Mouse (Mus musculus) adrenal gland, postnatal 10 days (tissue): ENCODE results near the gene Acvr1b. TPM values are rescaled to one million over a fixed set of nuclear protein-coding genes. Genes with fewer than 3 reads are reported as not detected.

ENCODE experiments used
- DNase-seq: peaks from one replicate; pipeline ENCODE4 v3.0.0; 2021; ENCODE audit warnings: mixed read lengths
- total RNA-seq, 2 experiments: library from RNA; stranded (reverse); gene quantifications; 2 replicates each; pipeline ENCODE4 v1.2.3; 2021

Gene Acvr1b
- total RNA-seq, 2 experiments from 2014 or later = 10.8 to 13.4 TPM

DNA sequence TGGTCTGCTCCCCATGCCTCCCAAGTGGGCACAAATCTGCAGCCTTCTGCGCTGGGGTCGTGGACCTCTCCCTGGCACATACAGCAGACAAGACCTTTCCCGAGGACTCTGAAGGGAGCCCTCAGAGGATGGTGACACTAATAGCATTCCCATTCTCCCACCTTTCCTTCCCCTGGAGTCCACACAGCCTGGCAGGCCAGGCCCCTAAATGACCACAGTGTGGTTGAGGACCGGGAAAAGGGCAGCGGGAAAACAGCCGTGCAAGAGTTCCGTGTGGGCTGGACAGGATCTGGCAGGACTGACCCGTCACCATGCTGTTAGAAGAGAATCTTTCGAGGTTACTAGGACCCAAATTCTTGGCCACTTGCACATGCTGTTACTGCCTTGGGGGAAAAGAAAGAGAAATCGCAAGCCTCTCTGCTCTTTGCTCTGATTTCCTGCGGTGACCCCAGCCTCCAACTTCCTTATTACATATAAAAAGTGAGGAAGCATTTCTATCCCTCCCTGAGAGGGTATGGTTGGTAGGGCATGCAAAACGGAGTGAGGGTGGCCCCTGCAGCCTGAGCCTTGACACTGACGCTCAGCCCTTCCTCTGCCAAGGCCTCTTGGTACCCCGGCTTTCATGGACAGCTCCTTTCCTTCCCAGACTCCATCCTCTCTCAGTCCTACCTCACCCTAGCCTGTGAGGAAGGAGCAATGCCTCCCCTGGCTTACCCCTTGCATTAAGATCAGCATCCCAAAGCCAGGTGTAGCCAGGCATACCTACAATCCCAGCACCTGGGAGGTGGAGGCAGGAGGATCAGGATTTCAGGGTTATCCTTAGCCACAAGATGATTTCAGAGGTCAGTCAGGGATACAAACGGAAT, 27.5 kb upstream of the Acvr1b start:
- no peak for DNase-seq

GRCm38 (mm10) chr15:101147115-101147909, 26.6 kb upstream of the Acvr1b start:
- DNase-seq = no peak

DNA sequence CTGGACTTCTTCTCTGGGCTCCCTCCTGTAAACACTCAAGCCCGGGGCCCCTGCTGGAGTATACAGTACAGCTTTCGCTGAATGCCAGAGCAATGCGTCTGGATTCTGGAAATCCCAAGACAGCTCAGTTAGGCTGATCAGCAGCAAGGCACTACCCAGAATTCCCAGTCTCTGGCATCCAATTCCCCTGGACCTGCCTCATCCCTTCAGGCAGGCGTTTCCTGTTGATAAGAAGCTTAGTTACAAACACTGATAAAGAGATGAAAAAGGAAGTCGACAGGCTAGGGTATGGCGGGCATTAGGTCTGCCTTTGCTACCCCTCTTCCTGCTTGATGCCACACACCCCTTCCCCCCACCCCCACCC, 26.0 kb upstream of the Acvr1b start:
- no peak for DNase-seq

GRCm38 (mm10) chr15:101148604-101149003, 25.3 kb upstream of the Acvr1b start:
- no peak for DNase-seq

GRCm38 (mm10) chr15:101151409-101152261, 22.2 kb upstream of the Acvr1b start:
- no peak for DNase-seq

DNA sequence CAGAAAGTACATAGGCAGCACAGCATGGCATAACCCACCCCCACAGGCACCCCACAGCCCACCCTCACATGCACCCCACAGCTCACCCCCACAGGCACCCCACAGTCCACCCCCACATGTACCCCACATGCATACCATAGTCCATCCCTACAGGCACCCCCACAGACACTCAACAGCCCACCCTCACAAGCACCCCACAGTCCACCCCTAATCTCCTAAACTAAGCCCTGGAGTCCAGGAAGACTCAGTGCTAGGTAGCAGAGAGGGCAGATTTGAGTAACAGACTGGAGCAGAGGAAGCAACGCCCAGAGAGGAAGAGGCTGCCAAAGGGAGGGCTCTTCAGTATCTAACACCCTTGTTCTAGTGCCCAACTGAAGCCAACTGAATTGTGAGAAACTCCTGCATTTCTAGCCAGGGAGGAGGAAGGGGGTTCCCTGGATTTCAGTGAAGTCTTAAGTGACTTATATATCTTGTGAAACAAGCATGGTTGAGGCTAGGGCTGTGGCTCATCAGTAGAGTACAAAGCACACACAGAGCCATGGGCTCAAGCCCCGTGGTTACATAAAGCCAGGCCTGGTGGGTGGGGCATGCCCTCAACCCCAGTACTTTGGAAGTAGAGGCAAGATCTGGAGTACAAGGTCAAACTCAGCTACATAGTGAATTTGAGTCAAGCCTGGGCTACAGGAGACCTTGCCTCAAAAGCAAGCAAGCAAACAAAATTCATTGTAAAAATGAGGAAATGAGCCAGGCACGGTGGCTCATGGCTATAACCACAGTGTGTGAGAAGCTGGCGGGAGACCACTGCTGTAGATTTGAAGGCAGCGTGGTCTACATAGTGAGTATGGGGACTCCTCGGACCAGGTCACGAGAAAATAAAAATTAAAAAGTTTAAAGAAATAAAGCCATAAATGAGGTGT, 18.9 kb upstream of the Acvr1b start:
- no peak for DNase-seq

DNA sequence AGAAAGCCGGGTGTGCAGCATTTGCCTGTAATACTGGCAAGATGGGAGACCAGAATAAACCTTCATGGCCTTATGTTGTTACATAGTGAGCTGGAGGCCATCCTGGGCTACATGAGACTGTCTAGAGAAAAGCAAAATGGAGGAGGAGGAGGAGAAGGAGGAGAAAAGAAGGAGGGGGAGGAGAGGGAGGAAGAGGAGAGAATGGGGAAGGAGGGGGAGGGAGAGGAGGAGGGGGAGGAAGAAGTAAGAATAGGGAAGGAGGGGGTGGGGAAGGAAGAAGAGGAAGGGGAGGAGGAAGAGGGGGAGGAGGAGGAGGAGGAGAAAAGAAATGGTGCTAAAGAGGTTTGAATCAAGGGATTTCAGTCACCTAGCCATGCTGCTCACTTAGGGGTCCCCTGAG, 13.7 kb upstream of the Acvr1b start:
- DNase-seq = no peak

GRCm38 (mm10) chr15:101160591-101160990, 13.3 kb upstream of the Acvr1b start:
- no peak for DNase-seq

GRCm38 (mm10) chr15:101161534-101161933, 12.3 kb upstream of the Acvr1b start:
- no peak for DNase-seq

DNA sequence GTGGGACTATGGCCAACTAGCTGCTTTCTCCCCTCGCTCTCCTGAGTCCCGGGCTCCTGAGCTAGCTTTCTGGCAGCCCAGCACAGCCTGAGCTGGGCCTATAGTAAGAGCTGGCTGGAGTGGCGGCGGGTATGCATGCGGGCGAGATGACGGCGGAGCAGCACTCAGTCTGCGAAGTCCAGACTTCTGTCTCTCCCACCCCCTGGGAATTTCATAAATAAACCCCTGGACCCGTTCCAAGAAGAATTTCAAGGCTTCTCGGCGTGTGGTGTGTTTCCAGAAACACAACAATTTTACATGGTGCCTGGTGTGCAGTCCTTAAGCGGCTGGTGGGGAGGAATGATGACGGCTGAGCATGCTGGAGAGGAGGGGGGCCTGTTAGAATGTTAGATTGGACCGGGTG, 10.8 kb upstream of the Acvr1b start:
- peak; percentile 60 for DNase-seq

- peak; percentile 51 for DNase-seq
These were observed 10.0 kb upstream of the Acvr1b start for GRCm38 (mm10) chr15:101163854-101164253.

- no peak for DNase-seq
These were observed 9.6 kb upstream of the Acvr1b start for GRCm38 (mm10) chr15:101164291-101164690.

- DNase-seq = no peak
These were observed 8.0 kb upstream of the Acvr1b start for GRCm38 (mm10) chr15:101165658-101166437.

DNA sequence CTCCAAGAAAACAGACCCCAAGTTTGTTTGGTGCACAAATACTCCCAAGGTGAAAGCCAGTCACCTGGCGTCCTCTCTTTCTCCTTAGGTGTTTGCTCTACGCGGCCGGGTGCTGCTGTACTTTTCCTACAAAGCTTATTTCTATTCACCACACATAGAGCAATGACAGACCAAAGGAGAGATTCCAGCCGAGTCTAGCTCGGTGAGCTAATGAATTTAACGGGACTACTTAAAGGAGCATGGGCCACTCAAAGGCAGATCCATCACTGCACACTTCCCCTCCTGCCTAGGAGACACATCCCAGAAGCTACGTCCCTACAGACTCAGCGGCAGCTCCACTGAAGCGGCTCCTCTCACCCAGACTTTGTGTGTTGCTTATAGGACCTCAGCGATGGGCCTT, 6.3 kb upstream of the Acvr1b start:
- no peak for DNase-seq

DNA sequence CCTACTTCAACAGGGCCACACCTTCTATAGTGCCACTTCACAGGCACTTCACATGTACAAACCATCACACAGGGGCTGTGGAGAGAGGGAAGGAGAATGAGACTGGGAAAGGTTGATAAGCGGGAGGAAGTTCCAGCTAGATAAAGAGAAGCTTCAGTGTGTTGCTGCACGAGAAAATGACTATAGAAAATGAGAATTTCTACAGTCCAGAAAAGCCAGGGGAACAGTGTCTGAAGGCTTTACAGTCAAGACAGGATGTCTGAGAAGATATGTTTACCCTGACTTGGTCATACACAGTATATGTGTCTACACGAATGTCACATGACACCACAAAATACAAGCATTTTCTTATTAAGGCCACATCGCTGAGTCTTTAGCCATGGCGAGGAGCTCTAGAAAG, 4.0 kb upstream of the Acvr1b start:
- DNase-seq = no peak

- DNase-seq = no peak
These were observed 3.4 kb upstream of the Acvr1b start for GRCm38 (mm10) chr15:101170413-101170980.

GRCm38 (mm10) chr15:101171272-101171671, 2.6 kb upstream of the Acvr1b start:
- DNase-seq = no peak

DNA sequence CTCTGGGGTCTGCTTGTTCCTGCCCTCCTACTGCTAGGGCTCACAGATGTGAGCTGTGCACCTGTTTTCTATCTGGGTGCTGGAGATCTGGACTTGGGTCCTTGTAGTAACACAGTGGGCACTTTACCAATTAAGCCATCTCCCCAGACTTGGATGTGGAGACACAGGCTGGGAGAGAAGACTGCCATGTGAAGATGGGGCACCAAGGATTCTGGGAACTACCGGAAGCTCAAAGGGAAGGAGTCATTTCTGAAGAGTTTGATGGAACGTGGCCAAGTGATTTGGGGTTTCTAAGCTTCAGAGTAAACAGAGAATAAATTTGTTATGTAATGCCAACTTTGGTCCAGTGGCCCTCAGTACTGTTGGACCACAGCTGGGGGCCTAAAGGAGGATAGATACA, 1.9 kb upstream of the Acvr1b start:
- DNase-seq = no peak

- DNase-seq = peak; percentile 40
These were observed 645 bp downstream of the Acvr1b start for GRCm38 (mm10) chr15:101174294-101175130.
